Mouse (Mus musculus) layer of hippocampus, postnatal 10 days (tissue): Measurements from ENCODE around the gene Jarid2. TPM values are rescaled to one million over a fixed set of nuclear protein-coding genes. Genes with fewer than 3 reads are reported as not detected.

ENCODE experiments used
- DNase-seq, 2 experiments: peaks; one replicate each; pipeline ENCODE4 v3.0.0; 2021; ENCODE audit warnings: low spot score in 2 of 2
- total RNA-seq, 2 experiments: library from RNA; stranded (reverse); gene quantifications; 2 replicates each; pipeline ENCODE4 v1.2.3; 2021

Gene Jarid2
- total RNA-seq, 2 experiments from 2014 or later: 37.8 to 42.0 TPM

DNA sequence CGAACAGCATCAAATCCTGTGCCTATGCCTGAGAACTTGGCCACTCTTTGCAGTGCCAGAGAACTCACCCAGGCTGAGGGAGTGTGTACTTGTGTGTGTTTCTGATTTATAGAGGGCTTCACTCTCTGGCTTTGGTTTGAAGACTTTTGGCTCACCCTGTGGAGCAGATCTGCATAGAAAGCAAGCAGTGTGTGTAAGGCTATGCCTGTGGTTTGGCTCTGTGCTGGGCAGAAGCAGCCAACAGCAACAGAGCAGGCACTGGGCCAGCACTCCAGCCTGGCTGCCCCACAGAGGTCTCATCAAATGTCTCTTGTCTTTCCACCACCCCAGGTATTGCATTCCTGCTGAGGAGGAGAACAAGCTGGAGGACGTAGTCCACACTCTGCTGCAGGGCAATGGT lies 183.6 kb downstream of the Jarid2 start:
- peak; percentile 38 to 56 for DNase-seq

GRCm38 (mm10) chr13:44913560-44913959 lies 184.3 kb downstream of the Jarid2 start:
- DNase-seq: no peak

DNA sequence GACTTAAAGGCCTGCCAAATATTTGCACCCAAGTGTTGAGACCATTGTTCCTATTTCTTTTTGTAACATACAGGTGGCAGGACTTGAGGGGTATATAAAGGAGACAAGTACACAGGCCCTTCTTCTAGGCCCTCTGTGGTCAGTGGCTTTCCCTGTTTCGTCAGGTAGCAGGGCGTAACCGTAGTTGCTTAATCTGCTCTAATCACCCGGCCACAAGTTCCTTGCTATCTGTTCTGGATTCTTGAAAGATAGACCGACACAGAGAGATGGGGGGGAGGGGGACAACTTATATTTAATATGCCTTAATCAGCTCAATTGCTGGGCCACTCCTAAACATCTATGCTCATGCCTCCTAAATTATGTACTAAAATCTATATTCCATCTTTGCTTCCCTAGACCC lies 186.1 kb downstream of the Jarid2 start:
- DNase-seq: no peak

- no peak for DNase-seq
Observed at GRCm38 (mm10) chr13:44915945-44916344, 186.7 kb downstream of the Jarid2 start.

DNA sequence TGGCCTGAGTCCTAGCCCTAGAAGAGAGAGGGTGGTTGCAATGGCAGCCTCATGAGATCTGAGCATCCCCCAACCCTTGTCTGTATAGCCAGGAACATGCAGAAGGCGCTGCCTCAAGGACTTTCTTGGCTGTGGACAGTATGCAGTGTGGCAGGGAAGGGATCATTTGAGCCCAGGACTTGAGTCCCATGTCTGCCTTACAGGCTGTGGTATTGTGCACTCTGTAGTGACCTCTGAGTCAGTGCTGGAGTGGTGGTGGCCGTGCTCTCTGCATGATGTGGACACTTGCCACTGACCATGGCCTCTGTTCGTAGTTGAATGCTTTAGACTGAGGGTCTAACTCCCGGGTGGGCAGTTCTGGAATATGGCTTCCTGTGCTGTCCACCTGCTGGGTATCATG lies 187.9 kb downstream of the Jarid2 start:
- no peak for DNase-seq

DNA sequence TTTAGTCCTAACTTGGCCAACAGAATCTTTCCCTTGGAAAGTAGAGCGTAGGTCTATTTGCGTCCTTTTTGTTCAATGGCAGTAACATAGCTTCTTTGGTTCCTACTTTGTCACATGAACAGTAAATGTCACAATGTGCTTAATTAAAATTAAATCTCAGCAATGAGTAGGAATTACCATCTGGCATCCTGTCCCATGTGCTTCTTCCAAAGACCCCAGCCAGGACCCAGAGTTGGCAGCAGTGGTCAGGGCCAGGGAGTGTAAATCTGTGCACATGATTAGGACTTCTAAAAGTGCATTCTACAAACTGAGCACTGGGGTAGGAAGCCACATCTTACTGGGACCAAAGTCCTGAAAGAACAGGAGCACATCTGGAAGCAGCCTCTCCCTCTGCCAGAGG lies 189.0 kb downstream of the Jarid2 start:
- DNase-seq: no peak

GRCm38 (mm10) chr13:44921095-44921494 lies 191.8 kb downstream of the Jarid2 start:
- DNase-seq: peak; percentile 40 to 56

DNA sequence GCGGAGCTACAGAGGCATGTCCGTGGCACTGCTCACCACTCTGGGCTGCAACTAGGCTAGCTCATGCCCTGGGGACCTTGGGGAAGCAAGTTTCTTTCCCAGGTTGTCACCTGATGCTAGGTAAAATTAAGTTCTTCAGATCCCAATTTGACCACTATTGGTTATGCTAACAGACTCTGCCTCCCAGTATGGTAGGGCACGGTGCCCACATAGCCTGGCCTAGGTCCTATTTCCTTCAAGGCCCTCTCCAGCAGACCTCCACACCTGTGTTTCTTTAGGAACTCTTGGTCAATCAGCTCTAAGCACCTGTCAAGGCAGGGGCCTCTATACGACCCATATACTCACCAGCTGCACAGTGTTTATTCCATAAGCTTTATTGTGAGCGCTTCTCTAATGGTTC lies 192.4 kb downstream of the Jarid2 start:
- DNase-seq: no peak

GRCm38 (mm10) chr13:44924042-44924441 lies 194.8 kb downstream of the Jarid2 start:
- no peak for DNase-seq

DNA sequence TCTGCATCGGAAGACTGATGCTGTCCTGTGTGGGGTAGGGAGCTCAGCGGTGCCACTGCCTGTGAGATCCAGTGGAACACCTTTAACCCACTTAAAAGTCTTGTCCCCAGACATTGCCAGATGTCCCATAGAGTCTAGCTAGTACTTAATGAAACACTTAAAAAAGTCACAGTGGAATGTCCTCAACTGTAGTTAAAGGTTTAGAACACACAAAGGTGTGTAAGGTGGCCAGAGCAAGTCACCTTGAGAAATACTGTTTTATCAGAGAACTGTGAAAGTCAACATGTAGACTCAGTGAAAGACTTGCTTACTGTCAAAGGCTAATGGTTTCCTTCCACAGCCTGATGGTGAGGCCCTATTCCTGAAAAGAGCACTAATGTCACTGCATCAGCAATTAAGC lies 195.9 kb downstream of the Jarid2 start:
- no peak for DNase-seq

- DNase-seq: no peak
Observed at GRCm38 (mm10) chr13:44926311-44926710, 197.0 kb downstream of the Jarid2 start.

- DNase-seq: no peak
Observed at GRCm38 (mm10) chr13:44932307-44933264, 203.3 kb downstream of the Jarid2 start.

DNA sequence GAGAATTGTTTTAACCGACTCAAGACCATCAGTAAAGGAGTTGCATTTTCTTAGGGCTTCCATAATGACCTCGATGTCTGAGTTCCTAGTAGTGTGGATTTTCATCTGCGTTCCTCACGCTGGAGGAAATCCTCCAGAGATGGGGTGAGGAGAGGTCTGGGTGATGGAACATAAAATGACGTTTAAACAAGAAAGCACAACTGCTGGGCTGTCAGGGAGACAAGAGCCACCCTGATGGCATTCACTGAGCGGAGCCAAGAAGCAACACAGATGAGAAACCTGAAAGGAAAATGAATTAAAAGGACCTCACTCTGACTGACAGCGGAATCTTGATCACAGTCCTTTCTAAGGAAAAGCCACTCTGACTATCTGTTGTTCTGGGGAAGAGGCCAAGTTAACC lies 204.3 kb downstream of the Jarid2 start:
- DNase-seq: no peak

- no peak for DNase-seq
Observed at GRCm38 (mm10) chr13:44937681-44938080, 208.4 kb downstream of the Jarid2 start.

GRCm38 (mm10) chr13:44939326-44940035 lies 210.2 kb downstream of the Jarid2 start:
- no peak for DNase-seq

GRCm38 (mm10) chr13:44943618-44944017 lies 214.3 kb downstream of the Jarid2 start:
- DNase-seq: no peak

DNA sequence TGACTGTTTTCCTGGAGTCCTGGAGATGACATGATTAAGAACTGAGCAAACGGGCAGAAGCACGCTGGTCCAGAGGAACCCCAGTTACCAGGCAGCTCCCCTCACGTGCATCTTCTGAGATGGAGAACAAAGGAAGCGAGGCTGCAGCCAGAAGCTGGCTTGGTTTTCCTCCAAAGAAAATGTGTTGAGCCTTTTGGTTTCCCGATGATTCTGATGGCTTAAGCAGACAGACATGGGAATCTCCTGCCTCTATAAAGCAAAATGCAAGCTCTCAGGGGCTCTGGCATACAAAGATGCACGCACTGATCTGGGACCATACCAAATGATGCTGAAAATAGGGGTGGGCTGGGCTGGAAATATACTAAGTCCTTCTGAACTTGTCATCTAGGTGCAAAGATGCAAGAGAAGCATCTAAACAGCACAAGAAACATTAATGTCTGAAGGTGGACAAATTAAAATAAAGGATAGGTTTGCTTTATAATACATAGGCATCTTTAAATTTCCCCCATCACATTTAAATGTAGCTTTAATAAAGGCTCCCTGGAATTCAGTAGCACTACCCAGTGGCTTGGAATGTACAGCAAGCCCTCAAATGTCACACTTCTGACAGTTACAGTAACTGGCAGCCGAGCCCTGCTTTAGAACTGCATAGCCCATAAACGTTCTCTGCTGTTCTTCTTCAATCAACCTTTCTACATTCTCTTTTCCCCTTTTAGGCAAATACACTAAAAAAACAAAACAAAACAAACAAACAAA lies 217.8 kb downstream of the Jarid2 start:
- peak; percentile 30 to 54 for DNase-seq

DNA sequence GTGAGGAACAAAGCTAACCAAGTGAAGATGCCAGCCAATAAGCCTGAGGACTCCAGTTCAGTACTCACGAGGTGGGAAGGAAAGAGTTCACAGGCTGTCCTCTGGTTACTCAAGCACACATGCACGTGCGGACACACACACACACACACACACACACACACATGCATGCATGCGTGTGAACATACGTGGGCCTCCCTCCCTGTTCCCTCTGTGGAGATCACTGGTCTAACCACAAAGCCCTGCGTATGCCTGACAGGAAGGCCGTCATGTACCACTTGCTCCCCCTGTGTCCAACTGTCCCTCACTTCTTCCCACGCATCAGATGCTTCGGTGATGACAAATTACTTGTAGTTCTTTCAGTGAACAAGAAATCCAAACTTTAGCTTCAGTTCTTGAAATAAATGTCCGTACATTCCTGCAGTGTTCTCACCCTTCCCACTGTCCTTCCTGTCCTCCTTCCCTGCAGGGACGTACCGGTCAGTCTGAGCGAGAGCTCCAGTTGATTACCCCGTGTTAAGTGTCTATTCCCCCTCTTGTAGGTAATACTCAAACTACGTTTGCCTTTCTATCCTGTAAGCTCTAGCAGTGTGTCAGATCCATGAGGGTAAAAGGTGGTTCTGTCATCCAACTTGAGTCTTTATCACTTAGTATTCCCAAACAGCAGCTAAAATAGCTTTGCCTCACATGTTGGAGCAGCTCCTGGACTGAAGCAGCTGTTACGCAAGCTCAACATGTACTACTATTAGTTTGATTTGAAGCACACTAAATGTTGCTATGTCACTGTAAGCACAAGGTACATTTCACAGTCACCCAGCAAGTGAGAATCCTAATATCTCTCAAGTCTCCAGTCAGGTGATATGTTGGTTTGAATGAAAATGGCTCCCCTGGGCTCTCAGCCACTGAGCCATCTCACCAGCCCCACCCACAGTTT lies 219.3 kb downstream of the Jarid2 start:
- DNase-seq: no peak

GRCm38 (mm10) chr13:44952393-44953086 lies 223.3 kb downstream of the Jarid2 start:
- no peak for DNase-seq
